Mouse (Mus musculus) midbrain, embryonic 15.5 days (tissue): ENCODE data around the gene Chn2. TPM values are rescaled to one million over a fixed set of nuclear protein-coding genes. Genes with fewer than 3 reads are reported as not detected.
A peak's percentile ranks its signal among the peaks of the same experiment; 100 is the strongest.

Experiments used
- ATAC-seq: fragments of 200-750 bp; cut with Nextera tagmentation; replicated peaks from 2 replicates; pipeline ENCODE4 v1.8.0; 2017; ENCODE audit warnings: moderate TSS enrichment
- H3K27ac ChIP-seq: fragments of 300-500 bp; sonication (generic); 2 replicates; pipeline ENCODE4 v1.5.1; 2015; ENCODE audit warnings: mild to moderate bottlenecking, inconsistent platforms
- H3K27me3 ChIP-seq: fragments of 300-500 bp; sonication (generic); replicated peaks from 2 replicates; pipeline ENCODE4 v1.6.1; 2015; ENCODE audit warnings: inconsistent platforms
- H3K36me3 ChIP-seq: fragments of 300-500 bp; sonication (generic); replicated peaks from 2 replicates; pipeline ENCODE4 v1.6.1; 2015; ENCODE audit warnings: inconsistent platforms
- H3K4me1 ChIP-seq: fragments of 300-500 bp; sonication (generic); 2 replicates; pipeline ENCODE4 v1.6.1; 2015; ENCODE audit warnings: inconsistent platforms
- H3K4me2 ChIP-seq: fragments of 300-500 bp; sonication (generic); 2 replicates; pipeline ENCODE4 v1.6.1; 2015; ENCODE audit warnings: inconsistent platforms, mild to moderate bottlenecking, moderate library complexity
- H3K4me3 ChIP-seq: fragments of 300-500 bp; sonication (generic); 2 replicates; pipeline ENCODE4 v1.5.1; 2015; ENCODE audit warnings: mild to moderate bottlenecking, inconsistent platforms
- H3K9ac ChIP-seq: fragments of 300-500 bp; sonication (generic); 2 replicates; pipeline ENCODE4 v1.6.1; 2015; ENCODE audit warnings: mild to moderate bottlenecking, inconsistent platforms
- H3K9me3 ChIP-seq: fragments of 300-500 bp; sonication (generic); 2 replicates; pipeline ENCODE4 v1.6.1; 2016; ENCODE audit warnings: inconsistent platforms
- WGBS: fragments of 180-500 bp; shearing (Covaris S2); methylation state at CpG from one replicate; pipeline ENCODE4 v1.1.7; 2015; ENCODE audit warnings: mixed read lengths; 5-methylcytosine and 5-hydroxymethylcytosine counted together
- polyA plus RNA-seq: library from polyadenylated mRNA; unstranded; fragments of >200 nt; fragmentation: Nextera tagmentation; extraction: Ambion mirVana; gene quantifications from 2 replicates; pipeline ENCODE4 v1.2.1, GENCODE M21; 2015

Gene Chn2
- polyA plus RNA-seq, 1 experiment from 2014 or later, result 37.5 TPM

GRCm38 (mm10) chr6:54265384-54265783 lies 226.0 kb downstream of the Chn2 start:
- Histone ChIP-seq H3K9ac (no peak overlapping the region), H3K36me3 (no peaks in the 10 kb centered on the region), H3K27ac (no peak overlapping the region), H3K27me3 (no peaks in the 10 kb centered on the region), H3K4me2 (no peak overlapping the region), H3K4me3 (no peak overlapping the region), H3K4me1 (no peaks in the 10 kb centered on the region), H3K9me3 (no peaks in the 10 kb centered on the region)
- ATAC-seq, result no peak
- WGBS, result 86% methylated on average over 6 of the region's 6 CpGs

GRCm38 (mm10) chr6:54272556-54273378 lies 233.4 kb downstream of the Chn2 start:
- Histone ChIP-seq H3K4me1 (peaks cover 5% of the 10 kb centered on the region; the same call in 1 of the 2 replicates), H3K27me3 (no peaks in the 10 kb centered on the region), H3K4me3 (no peak overlapping the region), H3K27ac (peak overlapping the region; percentile 26; the same call in 1 of the 2 replicates), H3K9me3 (no peaks in the 10 kb centered on the region), H3K9ac (no peak overlapping the region), H3K4me2 (no peak overlapping the region), H3K36me3 (no peaks in the 10 kb centered on the region)
- WGBS, result 59% methylated on average over 14 of the region's 14 CpGs
- 0 out of 2 replicates have a peak, but pooled peaks have one; percentile 45 for ATAC-seq

GRCm38 (mm10) chr6:54273379-54273730 lies 234.0 kb downstream of the Chn2 start:
- 59% methylated on average over 6 of the region's 6 CpGs for WGBS
- H3K9me3 ChIP-seq, result no peaks in the 10 kb centered on the region
- H3K27ac ChIP-seq, result no peak overlapping the region
- no peaks in the 10 kb centered on the region for H3K27me3 ChIP-seq
- no peaks in the 10 kb centered on the region for H3K36me3 ChIP-seq
- no peak overlapping the region for H3K9ac ChIP-seq
- no peak overlapping the region for H3K4me2 ChIP-seq
- ATAC-seq, result no peak
- H3K4me1 ChIP-seq, result peaks cover 5% of the 10 kb centered on the region; the same call in 1 of the 2 replicates
- no peak overlapping the region for H3K4me3 ChIP-seq

GRCm38 (mm10) chr6:54277234-54277633 lies 237.9 kb downstream of the Chn2 start:
- ATAC-seq, result no peak
- no peak overlapping the region for H3K4me3 ChIP-seq
- H3K36me3 ChIP-seq, result no peaks in the 10 kb centered on the region
- no peaks in the 10 kb centered on the region for H3K9me3 ChIP-seq
- H3K27me3 ChIP-seq, result no peaks in the 10 kb centered on the region
- no peak overlapping the region for H3K27ac ChIP-seq
- 79% methylated on average over 4 of the region's 4 CpGs for WGBS
- peaks cover 5% of the 10 kb centered on the region; the same call in 1 of the 2 replicates for H3K4me1 ChIP-seq
- H3K4me2 ChIP-seq, result no peak overlapping the region
- H3K9ac ChIP-seq, result no peak overlapping the region

GRCm38 (mm10) chr6:54277828-54278227 lies 238.5 kb downstream of the Chn2 start:
- 0 out of 2 replicates have a peak, but pooled peaks cover under 1% of the 10 kb centered on the region for H3K4me1 ChIP-seq
- H3K9ac ChIP-seq, result no peak overlapping the region
- ATAC-seq, result no peak
- no peak overlapping the region for H3K4me2 ChIP-seq
- no peak overlapping the region for H3K27ac ChIP-seq
- H3K36me3 ChIP-seq, result no peaks in the 10 kb centered on the region
- H3K9me3 ChIP-seq, result no peaks in the 10 kb centered on the region
- WGBS, result 22% methylated on average over 5 of the region's 5 CpGs
- no peaks in the 10 kb centered on the region for H3K27me3 ChIP-seq
- no peak overlapping the region for H3K4me3 ChIP-seq

- 93% methylated on average over 2 of the region's 2 CpGs for WGBS
- no peaks in the 10 kb centered on the region for H3K9me3 ChIP-seq
- no peak for ATAC-seq
These were observed 239.3 kb downstream of the Chn2 start for GRCm38 (mm10) chr6:54278613-54279012.

GRCm38 (mm10) chr6:54279391-54279790 lies 240.0 kb downstream of the Chn2 start:
- 81% methylated on average over 11 of the region's 11 CpGs for WGBS
- Histone ChIP-seq H3K4me3 (no peak overlapping the region), H3K4me1 (no peaks in the 10 kb centered on the region)

More at GRCm38 (mm10) chr6:54278613-54279012, 239.3 kb downstream of the Chn2 start:
- Histone ChIP-seq H3K4me2 (no peak overlapping the region), H3K9ac (no peak overlapping the region), H3K27me3 (no peaks in the 10 kb centered on the region), H3K4me3 (no peak overlapping the region), H3K4me1 (no peaks in the 10 kb centered on the region), H3K36me3 (no peaks in the 10 kb centered on the region), H3K27ac (no peak overlapping the region)

GRCm38 (mm10) chr6:54280248-54280647 lies 240.9 kb downstream of the Chn2 start:
- Histone ChIP-seq H3K4me3 (no peak overlapping the region), H3K9me3 (no peaks in the 10 kb centered on the region), H3K9ac (no peak overlapping the region), H3K36me3 (no peaks in the 10 kb centered on the region), H3K4me1 (no peaks in the 10 kb centered on the region), H3K27ac (no peak overlapping the region), H3K27me3 (no peaks in the 10 kb centered on the region), H3K4me2 (no peak overlapping the region)
- WGBS, result 82% methylated on average over 6 of the region's 6 CpGs
- ATAC-seq, result no peak

More at GRCm38 (mm10) chr6:54279391-54279790, 240.0 kb downstream of the Chn2 start:
- Histone ChIP-seq H3K9me3 (no peaks in the 10 kb centered on the region), H3K27ac (no peak overlapping the region), H3K9ac (no peak overlapping the region), H3K27me3 (no peaks in the 10 kb centered on the region), H3K4me2 (no peak overlapping the region), H3K36me3 (no peaks in the 10 kb centered on the region)
- no peak for ATAC-seq

GRCm38 (mm10) chr6:54283299-54283698 lies 243.9 kb downstream of the Chn2 start:
- Histone ChIP-seq H3K9me3 (no peaks in the 10 kb centered on the region), H3K4me1 (no peaks in the 10 kb centered on the region), H3K9ac (no peak overlapping the region), H3K4me2 (no peak overlapping the region), H3K4me3 (no peak overlapping the region), H3K36me3 (no peaks in the 10 kb centered on the region), H3K27ac (no peak overlapping the region), H3K27me3 (no peaks in the 10 kb centered on the region)
- no peak for ATAC-seq
- WGBS, result 8% methylated on average over 1 of the region's 1 CpGs

GRCm38 (mm10) chr6:54284167-54284711 lies 244.9 kb downstream of the Chn2 start:
- WGBS, result 90% methylated on average over 12 of the region's 12 CpGs
- no peaks in the 10 kb centered on the region for H3K9me3 ChIP-seq
- no peaks in the 10 kb centered on the region for H3K4me1 ChIP-seq
- H3K27ac ChIP-seq, result no peak overlapping the region
- no peak for ATAC-seq
- no peaks in the 10 kb centered on the region for H3K36me3 ChIP-seq
- no peaks in the 10 kb centered on the region for H3K27me3 ChIP-seq
- H3K4me2 ChIP-seq, result no peak overlapping the region
- no peak overlapping the region for H3K9ac ChIP-seq
- H3K4me3 ChIP-seq, result no peak overlapping the region

- no peaks in the 10 kb centered on the region for H3K4me1 ChIP-seq
- no peaks in the 10 kb centered on the region for H3K9me3 ChIP-seq
- WGBS, result 84% methylated on average over 5 of the region's 5 CpGs
- H3K27me3 ChIP-seq, result no peaks in the 10 kb centered on the region
- no peak overlapping the region for H3K27ac ChIP-seq
- H3K4me3 ChIP-seq, result no peak overlapping the region
- no peak overlapping the region for H3K4me2 ChIP-seq
- ATAC-seq, result no peak
- no peak overlapping the region for H3K9ac ChIP-seq
- H3K36me3 ChIP-seq, result no peaks in the 10 kb centered on the region
These were observed 247.5 kb downstream of the Chn2 start for GRCm38 (mm10) chr6:54286813-54287212.

- no peak overlapping the region for H3K27ac ChIP-seq
- 77% methylated on average over 10 of the region's 10 CpGs for WGBS
- ATAC-seq, result no peak
- H3K4me3 ChIP-seq, result no peak overlapping the region
- H3K27me3 ChIP-seq, result no peaks in the 10 kb centered on the region
- H3K4me2 ChIP-seq, result no peak overlapping the region
- no peak overlapping the region for H3K9ac ChIP-seq
- no peaks in the 10 kb centered on the region for H3K36me3 ChIP-seq
- no peaks in the 10 kb centered on the region for H3K9me3 ChIP-seq
- H3K4me1 ChIP-seq, result no peaks in the 10 kb centered on the region
These were observed 250.6 kb downstream of the Chn2 start for GRCm38 (mm10) chr6:54289774-54290500.
